Mouse (Mus musculus) hindbrain, embryonic 15.5 days (tissue): Measurements from ENCODE around the gene Hsd11b1. TPM values are rescaled to one million over a fixed set of nuclear protein-coding genes. Genes with fewer than 3 reads are reported as not detected.

Experiments used
- ATAC-seq: fragments of 200-750 bp; cut with Nextera tagmentation; 2 replicates; pipeline ENCODE4 v1.8.0; 2017; ENCODE audit warnings: low read depth, moderate number of reproducible peaks, moderate TSS enrichment; ENCODE audit not compliant: low FRiP score
- H3K27ac ChIP-seq: fragments of 300-500 bp; sonication (generic); replicated peaks from 2 replicates; pipeline ENCODE4 v1.5.1; 2015; ENCODE audit warnings: mild to moderate bottlenecking, inconsistent platforms
- H3K27me3 ChIP-seq: fragments of 300-500 bp; sonication (generic); 2 replicates; pipeline ENCODE4 v1.6.1; 2015; ENCODE audit warnings: control low read depth, inconsistent platforms
- H3K36me3 ChIP-seq: fragments of 300-500 bp; sonication (generic); 2 replicates; pipeline ENCODE4 v1.6.1; 2015; ENCODE audit warnings: control low read depth, inconsistent platforms
- H3K4me1 ChIP-seq: fragments of 300-500 bp; sonication (generic); replicated peaks from 2 replicates; pipeline ENCODE4 v1.6.1; 2015; ENCODE audit warnings: control low read depth, inconsistent platforms
- H3K4me2 ChIP-seq: fragments of 300-500 bp; sonication (generic); 2 replicates; pipeline ENCODE4 v1.6.1; 2015; ENCODE audit warnings: moderate library complexity, mild to moderate bottlenecking, inconsistent platforms
- H3K4me3 ChIP-seq: fragments of 300-500 bp; sonication (generic); 2 replicates; pipeline ENCODE4 v1.5.1; 2015; ENCODE audit warnings: mild to moderate bottlenecking, inconsistent platforms
- H3K9ac ChIP-seq: fragments of 300-500 bp; sonication (generic); 2 replicates; pipeline ENCODE4 v1.6.1; 2015; ENCODE audit warnings: inconsistent platforms
- H3K9me3 ChIP-seq: fragments of 300-500 bp; sonication (generic); 2 replicates; pipeline ENCODE4 v1.6.1; 2016; ENCODE audit warnings: control low read depth, inconsistent platforms
- WGBS: fragments of 180-500 bp; shearing (Covaris S2); methylation state at CpG from one replicate; pipeline ENCODE4 v1.1.7; 2015; 5-methylcytosine and 5-hydroxymethylcytosine counted together
- polyA plus RNA-seq: library from polyadenylated mRNA; unstranded; fragments of >200 nt; fragmentation: Nextera tagmentation; extraction: Ambion mirVana; gene quantifications from 2 replicates; pipeline ENCODE4 v1.2.1, GENCODE M21; 2015

The Hsd11b1 gene
- polyA plus RNA-seq, 1 experiment from 2014 or later, result 0.40 TPM

- Histone ChIP-seq H3K4me2 (no peak overlapping the region), H3K27me3 (no peaks in the 10 kb centered on the region), H3K9ac (no peak overlapping the region), H3K4me1 (no peaks in the 10 kb centered on the region), H3K4me3 (no peak overlapping the region), H3K9me3 (no peaks in the 10 kb centered on the region), H3K36me3 (no peaks in the 10 kb centered on the region), H3K27ac (no peak overlapping the region)
- ATAC-seq, result no peak
- 92% methylated on average over 7 of the region's 7 CpGs for WGBS
Measured at GRCm38 (mm10) chr1:193234930-193235329, 28.9 kb downstream of the Hsd11b1 start.

GRCm38 (mm10) chr1:193234130-193234645 is 29.7 kb downstream of the Hsd11b1 start:
- no peaks in the 10 kb centered on the region for H3K36me3 ChIP-seq
- H3K4me3 ChIP-seq, result no peak overlapping the region
- H3K4me1 ChIP-seq, result no peaks in the 10 kb centered on the region
- 95% methylated on average over 2 of the region's 2 CpGs for WGBS
- no peak overlapping the region for H3K9ac ChIP-seq
- H3K9me3 ChIP-seq, result no peaks in the 10 kb centered on the region
- no peak for ATAC-seq
- H3K27me3 ChIP-seq, result no peaks in the 10 kb centered on the region
- H3K4me2 ChIP-seq, result no peak overlapping the region
- no peak overlapping the region for H3K27ac ChIP-seq

- Histone ChIP-seq H3K36me3 (no peaks in the 10 kb centered on the region), H3K27ac (no peak overlapping the region), H3K9me3 (no peaks in the 10 kb centered on the region), H3K27me3 (no peaks in the 10 kb centered on the region), H3K4me2 (no peak overlapping the region), H3K4me3 (no peak overlapping the region), H3K9ac (no peak overlapping the region), H3K4me1 (no peaks in the 10 kb centered on the region)
- 90% methylated on average over 2 of the region's 2 CpGs for WGBS
- no peak for ATAC-seq
Measured at GRCm38 (mm10) chr1:193232732-193233131, 31.1 kb downstream of the Hsd11b1 start.

GRCm38 (mm10) chr1:193230935-193231334 is 32.9 kb downstream of the Hsd11b1 start:
- Histone ChIP-seq H3K9ac (no peak overlapping the region), H3K27me3 (no peaks in the 10 kb centered on the region), H3K4me2 (no peak overlapping the region), H3K36me3 (no peaks in the 10 kb centered on the region), H3K4me1 (no peaks in the 10 kb centered on the region), H3K27ac (no peak overlapping the region), H3K4me3 (no peak overlapping the region), H3K9me3 (no peaks in the 10 kb centered on the region)
- 85% methylated on average over 5 of the region's 5 CpGs for WGBS
- ATAC-seq, result no peak

GRCm38 (mm10) chr1:193230531-193230930 is 33.3 kb downstream of the Hsd11b1 start:
- 75% methylated on average over 3 of the region's 3 CpGs for WGBS
- Histone ChIP-seq H3K4me3 (no peak overlapping the region), H3K9ac (no peak overlapping the region), H3K27me3 (no peaks in the 10 kb centered on the region), H3K4me1 (no peaks in the 10 kb centered on the region), H3K4me2 (no peak overlapping the region), H3K27ac (no peak overlapping the region), H3K36me3 (no peaks in the 10 kb centered on the region), H3K9me3 (no peaks in the 10 kb centered on the region)
- ATAC-seq, result no peak

- no peak for ATAC-seq
- WGBS, result 94% methylated on average over 5 of the region's 5 CpGs
- no peaks in the 10 kb centered on the region for H3K36me3 ChIP-seq
Measured at GRCm38 (mm10) chr1:193229570-193229969, 34.3 kb downstream of the Hsd11b1 start.

GRCm38 (mm10) chr1:193227537-193227936 is 36.3 kb downstream of the Hsd11b1 start:
- H3K36me3 ChIP-seq, result no peaks in the 10 kb centered on the region
- WGBS, result 84% methylated on average over 4 of the region's 4 CpGs
- no peak overlapping the region for H3K4me3 ChIP-seq
- no peak overlapping the region for H3K4me2 ChIP-seq
- H3K9ac ChIP-seq, result no peak overlapping the region
- H3K27me3 ChIP-seq, result no peaks in the 10 kb centered on the region
- H3K4me1 ChIP-seq, result no peaks in the 10 kb centered on the region
- H3K9me3 ChIP-seq, result no peaks in the 10 kb centered on the region
- ATAC-seq, result no peak
- H3K27ac ChIP-seq, result no peak overlapping the region

More at GRCm38 (mm10) chr1:193229570-193229969, 34.3 kb downstream of the Hsd11b1 start:
- no peak overlapping the region for H3K4me2 ChIP-seq
- no peaks in the 10 kb centered on the region for H3K27me3 ChIP-seq
- no peak overlapping the region for H3K4me3 ChIP-seq
- no peaks in the 10 kb centered on the region for H3K9me3 ChIP-seq
- H3K4me1 ChIP-seq, result no peaks in the 10 kb centered on the region
- no peak overlapping the region for H3K9ac ChIP-seq
- H3K27ac ChIP-seq, result no peak overlapping the region

- Histone ChIP-seq H3K27me3 (no peaks in the 10 kb centered on the region), H3K4me1 (no peaks in the 10 kb centered on the region), H3K9ac (no peak overlapping the region), H3K4me3 (no peak overlapping the region), H3K36me3 (no peaks in the 10 kb centered on the region), H3K9me3 (no peaks in the 10 kb centered on the region), H3K4me2 (no peak overlapping the region), H3K27ac (no peak overlapping the region)
- no peak for ATAC-seq
- WGBS, result 60% methylated on average over 7 of the region's 7 CpGs
Measured at GRCm38 (mm10) chr1:193226724-193227522, 37.0 kb downstream of the Hsd11b1 start.

GRCm38 (mm10) chr1:193226114-193226513 is 37.8 kb downstream of the Hsd11b1 start:
- no peak overlapping the region for H3K4me2 ChIP-seq
- no peak overlapping the region for H3K27ac ChIP-seq
- 93% methylated on average over 4 of the region's 4 CpGs for WGBS
- H3K36me3 ChIP-seq, result no peaks in the 10 kb centered on the region
- no peaks in the 10 kb centered on the region for H3K9me3 ChIP-seq
- no peaks in the 10 kb centered on the region for H3K27me3 ChIP-seq
- no peak overlapping the region for H3K4me3 ChIP-seq
- no peaks in the 10 kb centered on the region for H3K4me1 ChIP-seq
- no peak overlapping the region for H3K9ac ChIP-seq
- no peak for ATAC-seq

- H3K36me3 ChIP-seq, result no peaks in the 10 kb centered on the region
- ATAC-seq, result no peak
- no peak overlapping the region for H3K4me3 ChIP-seq
- WGBS, result 20% methylated on average over 3 of the region's 3 CpGs
- no peak overlapping the region for H3K4me2 ChIP-seq
- no peak overlapping the region for H3K27ac ChIP-seq
- H3K9me3 ChIP-seq, result no peaks in the 10 kb centered on the region
- H3K27me3 ChIP-seq, result no peaks in the 10 kb centered on the region
- H3K9ac ChIP-seq, result no peak overlapping the region
- H3K4me1 ChIP-seq, result no peaks in the 10 kb centered on the region
Measured at GRCm38 (mm10) chr1:193225531-193225930, 38.3 kb downstream of the Hsd11b1 start.

GRCm38 (mm10) chr1:193220408-193220807 is 43.5 kb downstream of the Hsd11b1 start:
- Histone ChIP-seq H3K9ac (no peak overlapping the region), H3K4me2 (no peak overlapping the region), H3K36me3 (no peaks in the 10 kb centered on the region), H3K4me3 (no peak overlapping the region), H3K27ac (no peak overlapping the region), H3K27me3 (no peaks in the 10 kb centered on the region), H3K9me3 (no peaks in the 10 kb centered on the region), H3K4me1 (no peaks in the 10 kb centered on the region)
- ATAC-seq, result no peak
- whole genome bisulfite sequencing, result 65% methylated on average over 5 of the region's 5 CpGs

- Histone ChIP-seq H3K4me3 (no peak overlapping the region), H3K27me3 (no peaks in the 10 kb centered on the region), H3K27ac (no peak overlapping the region), H3K4me2 (no peak overlapping the region), H3K4me1 (no peaks in the 10 kb centered on the region), H3K9ac (no peak overlapping the region), H3K36me3 (no peaks in the 10 kb centered on the region), H3K9me3 (no peaks in the 10 kb centered on the region)
- 83% methylated on average over 3 of the region's 3 CpGs for WGBS
- no peak for ATAC-seq
Measured at GRCm38 (mm10) chr1:193216000-193216399, 47.9 kb downstream of the Hsd11b1 start.
